Mouse (Mus musculus) stomach, postnatal 0 days (tissue): ENCODE data around the gene Trpm3.

Experiments used
- CTCF ChIP-seq: IDR thresholded peaks from 2 replicates; pipeline ENCODE4 v1.5.1; 2016; ENCODE audit warnings: antibody characterized with exemption, low read depth, mild to moderate bottlenecking, moderate library complexity
- EP300 ChIP-seq: optimal IDR thresholded peaks from 2 replicates; pipeline ENCODE3; 2016; ENCODE audit warnings: antibody characterized with exemption

- TF ChIP-seq CTCF = no peak
- TF ChIP-seq EP300 = no peak
Observed at GRCm38 (mm10) chr19:22386890-22387289, 248.0 kb downstream of the Trpm3 start.
